Mouse (Mus musculus) cerebellum, adult 9-11 months (tissue): ENCODE results near the gene Blzf1.

Experiments
- DNase-seq: peaks from one replicate; pipeline ENCODE4 v3.0.0; 2022

Gene Blzf1

DNA sequence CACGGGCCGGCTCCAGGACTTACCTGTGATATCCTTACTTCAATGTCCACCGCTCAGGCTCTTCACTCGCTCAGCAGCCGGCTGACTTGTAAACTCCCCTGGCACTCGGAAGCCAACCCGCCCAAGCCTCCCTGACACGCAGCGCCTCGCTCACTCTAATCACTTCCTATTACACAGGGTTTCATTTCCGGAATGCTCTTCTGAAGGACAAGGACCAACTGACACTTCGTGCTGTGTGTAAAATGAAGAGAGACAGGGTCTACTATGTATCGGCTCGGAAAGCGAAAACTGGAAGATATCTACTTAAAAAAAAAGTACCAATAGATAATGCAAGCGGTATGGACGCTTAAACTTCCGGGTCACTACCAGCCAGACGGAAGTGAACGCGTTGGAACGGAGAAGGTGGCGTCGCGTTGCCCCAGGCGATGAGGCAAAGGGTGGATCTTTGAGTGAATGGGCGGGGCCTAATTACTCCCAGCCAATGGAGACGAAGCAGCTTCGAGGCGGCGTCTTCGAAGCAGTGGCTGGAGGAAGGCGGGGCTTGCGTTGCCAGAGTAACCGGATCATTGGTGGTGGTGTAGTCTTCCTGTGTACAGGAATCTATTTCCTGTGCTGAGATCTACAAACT is at the start of gene Blzf1:
TSS of gene Blzf1 (minus strand) at position 366 of the 628 bp plus-strand sequence.
- DNase-seq: peak; percentile 97

DNA sequence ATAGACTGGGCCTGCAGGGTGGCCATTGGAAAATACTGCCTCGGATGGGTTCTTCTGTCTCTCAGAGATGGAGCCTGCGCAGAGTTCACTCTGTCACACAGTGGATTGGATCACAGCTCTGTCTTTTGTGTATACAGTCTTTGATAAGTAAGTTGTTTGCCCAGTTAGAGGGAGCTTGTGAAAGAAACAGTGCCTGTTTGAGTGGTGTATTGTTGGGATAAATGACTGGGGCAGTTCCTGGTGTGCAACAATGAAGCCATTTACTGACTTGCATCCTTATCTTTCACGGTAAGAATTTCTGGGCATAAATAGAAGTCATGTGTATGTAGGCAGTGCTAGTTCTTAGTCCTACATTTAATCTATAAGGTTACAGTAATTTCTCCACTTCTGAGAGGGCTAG is 46.2 kb upstream of the Blzf1 start:
- DNase-seq: no peak

DNA sequence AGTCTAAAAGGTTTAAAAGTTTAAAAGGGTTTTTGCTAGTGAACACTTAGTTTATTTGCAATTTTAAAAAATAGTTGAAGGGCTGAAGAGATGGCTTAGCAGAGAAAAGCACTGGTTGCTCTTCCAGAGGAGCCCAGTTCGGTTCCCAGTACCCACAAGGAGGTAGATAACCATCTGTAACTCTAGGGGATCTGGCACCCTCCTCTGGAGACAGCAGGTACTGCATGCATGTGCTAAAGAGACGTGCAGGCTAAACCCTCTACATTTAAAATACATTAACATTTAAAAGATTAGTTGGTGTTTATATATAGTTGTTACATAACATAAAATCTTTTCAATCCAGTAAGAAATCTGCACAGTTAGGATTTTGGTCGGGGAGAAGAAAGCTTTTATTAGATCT is 34.9 kb upstream of the Blzf1 start:
- no peak for DNase-seq

DNA sequence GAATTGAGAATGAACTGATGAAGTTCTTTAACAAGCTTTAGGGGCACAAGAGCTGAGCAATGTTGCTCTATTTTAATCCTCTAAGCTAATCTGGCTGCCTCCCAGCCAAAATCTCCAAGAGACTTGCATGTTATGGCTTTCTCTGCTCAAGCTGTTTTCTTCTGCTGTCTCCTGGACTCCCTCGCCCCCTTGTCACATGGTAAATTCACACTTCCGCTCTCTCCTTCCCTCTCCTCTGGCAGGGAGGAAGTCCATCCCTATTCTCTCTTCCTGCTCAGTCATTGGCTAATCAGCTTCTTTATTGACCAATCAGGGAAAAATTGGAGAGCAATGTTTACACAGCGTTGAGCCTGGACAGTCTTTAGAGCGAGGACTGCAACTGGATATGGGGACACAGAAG is 28.6 kb upstream of the Blzf1 start:
- DNase-seq: no peak

DNA sequence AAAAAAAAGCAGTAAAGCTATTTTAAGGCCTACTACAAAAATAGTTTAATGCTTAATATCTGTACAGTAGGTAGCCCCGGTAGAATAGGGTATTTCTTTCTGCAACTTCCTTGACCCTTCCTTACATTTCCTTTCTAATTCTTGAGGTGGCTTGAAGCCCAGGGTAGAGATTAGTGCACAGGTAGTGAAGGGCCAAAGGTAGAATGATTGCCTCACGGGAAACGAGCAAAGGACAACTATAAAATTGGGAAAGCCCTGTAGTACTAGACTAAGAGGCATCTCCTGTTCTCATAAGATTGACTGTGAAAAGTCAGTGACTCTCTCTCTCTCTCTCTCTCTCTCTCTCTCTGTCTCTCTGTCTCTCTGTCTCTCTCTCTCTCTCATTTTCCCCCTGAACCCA is 28.1 kb upstream of the Blzf1 start:
- no peak for DNase-seq

DNA sequence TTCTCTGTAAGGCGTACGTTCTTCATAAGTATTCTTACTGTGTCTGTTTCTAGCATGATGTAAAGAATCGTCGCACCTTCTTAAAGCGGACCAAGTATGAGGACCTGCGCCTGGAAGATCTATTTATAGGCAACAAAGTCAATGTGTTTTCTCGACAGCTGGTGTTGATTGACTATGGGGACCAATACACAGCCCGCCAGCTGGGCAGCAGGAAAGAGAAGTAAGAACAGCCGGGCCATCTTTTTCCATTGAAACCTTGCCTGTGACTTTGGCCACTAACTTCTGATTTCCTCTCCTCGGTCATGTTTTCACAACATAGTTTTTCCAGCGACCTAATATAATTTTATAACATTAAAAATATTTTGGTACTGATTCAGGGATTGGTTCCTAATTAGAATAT is 25.3 kb upstream of the Blzf1 start:
- DNase-seq: no peak

DNA sequence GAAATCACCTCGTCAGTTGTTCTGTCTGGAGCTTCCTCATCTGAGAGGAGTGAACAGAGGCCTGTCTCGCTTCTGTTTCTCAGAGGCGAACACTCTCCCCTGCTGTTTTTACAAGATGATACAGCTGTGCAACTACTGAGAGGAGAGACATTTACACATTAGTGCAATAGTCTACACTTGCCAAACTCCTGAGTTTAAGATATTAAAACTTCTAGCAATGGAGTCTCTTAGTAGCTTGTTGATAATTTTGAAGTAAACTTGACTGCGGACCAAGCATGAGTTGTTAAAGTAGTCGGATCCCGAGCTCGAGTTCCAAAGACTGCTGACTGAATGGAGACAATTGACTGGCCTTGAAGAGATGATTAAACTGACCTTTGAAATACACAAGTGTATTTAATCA is 20.5 kb upstream of the Blzf1 start:
- no peak for DNase-seq

DNA sequence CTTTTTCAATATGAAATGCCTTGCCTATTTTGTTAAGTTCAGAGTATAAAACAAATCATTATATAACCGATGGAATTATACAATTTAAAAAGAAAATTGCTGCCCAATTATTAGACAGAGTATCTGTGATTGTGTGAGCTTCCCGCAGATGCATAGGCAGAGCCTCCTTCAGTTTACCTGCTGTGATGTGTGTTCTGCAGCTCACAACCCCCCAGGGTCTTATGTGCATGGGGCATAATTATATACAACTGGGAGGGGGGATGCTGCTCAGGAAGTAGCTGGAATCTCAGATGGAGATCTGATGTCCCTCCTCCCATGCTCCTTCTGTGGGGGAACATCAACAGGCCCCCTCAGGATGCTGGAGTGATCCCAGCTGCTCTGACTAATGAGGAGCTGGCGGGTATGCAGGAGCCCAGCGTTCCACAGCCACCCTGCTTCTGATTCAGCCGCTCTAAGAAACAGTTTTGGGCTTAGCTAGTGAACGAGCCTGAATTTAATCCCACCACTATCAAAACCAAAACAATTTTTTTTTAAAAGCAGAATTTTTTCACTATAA is 19.4 kb upstream of the Blzf1 start:
- no peak for DNase-seq

DNA sequence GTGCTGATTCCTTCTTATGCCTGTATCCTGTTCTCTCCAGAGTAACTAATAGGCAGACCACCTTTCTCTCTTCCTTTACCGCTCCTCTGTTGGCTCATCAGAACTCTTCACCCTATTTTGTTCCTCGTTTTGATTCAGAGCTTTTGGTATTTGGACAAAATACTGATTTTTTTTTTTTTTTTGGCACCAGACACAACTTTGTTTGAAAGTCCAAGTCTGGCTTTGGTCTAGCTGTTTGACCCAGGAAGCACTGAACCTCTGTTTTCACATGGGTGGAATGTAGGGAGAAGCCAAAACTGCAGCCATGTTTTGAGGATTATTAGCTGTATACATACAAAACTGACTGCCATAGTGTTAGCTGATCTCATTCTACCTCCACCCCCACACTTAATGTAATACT is 17.6 kb upstream of the Blzf1 start:
- DNase-seq: no peak

DNA sequence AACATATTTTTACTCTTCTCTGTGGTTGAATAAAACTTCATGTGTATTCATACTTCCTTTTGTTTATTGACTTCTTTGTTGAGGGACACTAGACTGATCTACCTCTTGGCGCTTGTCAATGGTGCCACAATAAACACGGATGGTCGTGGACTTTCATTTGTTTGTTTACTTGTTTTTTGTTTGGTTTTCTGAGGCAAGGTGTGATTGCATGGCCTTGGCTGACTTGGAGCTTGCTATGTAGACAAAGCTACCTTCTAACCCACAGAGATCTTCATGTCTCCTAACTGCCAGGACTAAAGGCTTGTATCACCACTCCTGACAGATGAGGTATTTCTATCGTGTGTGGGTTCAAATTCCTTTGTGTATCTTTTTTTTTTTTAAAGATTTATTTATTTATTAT is 16.9 kb upstream of the Blzf1 start:
- DNase-seq: no peak

DNA sequence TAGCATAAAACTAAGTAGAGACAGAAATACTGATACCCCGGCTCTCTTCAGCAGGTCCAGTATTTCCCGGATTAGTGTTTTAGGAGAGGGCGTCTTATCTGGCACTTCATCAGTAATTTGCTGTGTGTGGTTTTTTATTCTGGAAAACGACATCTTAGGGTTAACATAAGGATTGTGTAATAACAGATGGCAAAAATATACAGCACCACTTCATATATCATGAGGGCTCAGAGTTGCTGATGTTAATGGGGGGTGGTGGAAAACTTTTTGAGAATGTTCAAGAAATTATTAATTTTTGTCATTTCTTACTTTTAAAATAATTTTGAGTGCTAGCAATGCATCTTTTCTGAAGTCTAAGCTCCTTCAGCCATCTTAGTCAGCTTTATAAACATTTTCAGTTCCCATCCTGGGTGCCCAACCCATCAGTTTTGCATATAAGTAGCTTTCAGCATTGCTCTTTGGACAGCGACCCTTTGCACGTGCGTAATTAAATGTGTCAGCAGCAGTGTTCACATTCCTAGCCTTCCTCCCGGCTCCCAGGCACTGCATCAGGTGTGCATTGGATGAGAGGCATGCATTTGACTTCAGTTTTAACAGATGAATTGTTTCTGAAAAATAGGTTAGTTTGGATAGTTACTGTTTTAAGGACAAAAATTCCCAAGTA is 15.8 kb upstream of the Blzf1 start:
- no peak for DNase-seq

DNA sequence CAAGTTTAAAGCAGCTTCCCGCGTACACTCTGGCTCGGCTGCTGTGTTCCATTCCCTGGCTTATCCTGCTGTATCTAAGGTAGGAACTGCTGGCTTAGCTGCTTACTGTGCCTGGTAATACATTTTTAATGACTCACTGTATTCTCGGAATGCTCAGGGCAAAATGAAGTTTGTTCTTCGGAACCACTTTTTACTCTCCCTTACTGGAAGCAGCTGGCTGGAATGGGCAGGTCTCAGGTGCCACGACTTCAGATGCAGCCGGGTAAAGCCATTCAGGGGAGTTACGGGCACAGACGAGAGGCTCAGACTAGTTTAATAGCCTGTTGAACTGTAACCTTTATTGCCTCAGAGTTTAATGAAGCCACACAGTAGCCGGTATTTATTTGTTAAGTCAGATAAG is 14.1 kb upstream of the Blzf1 start:
- no peak for DNase-seq

DNA sequence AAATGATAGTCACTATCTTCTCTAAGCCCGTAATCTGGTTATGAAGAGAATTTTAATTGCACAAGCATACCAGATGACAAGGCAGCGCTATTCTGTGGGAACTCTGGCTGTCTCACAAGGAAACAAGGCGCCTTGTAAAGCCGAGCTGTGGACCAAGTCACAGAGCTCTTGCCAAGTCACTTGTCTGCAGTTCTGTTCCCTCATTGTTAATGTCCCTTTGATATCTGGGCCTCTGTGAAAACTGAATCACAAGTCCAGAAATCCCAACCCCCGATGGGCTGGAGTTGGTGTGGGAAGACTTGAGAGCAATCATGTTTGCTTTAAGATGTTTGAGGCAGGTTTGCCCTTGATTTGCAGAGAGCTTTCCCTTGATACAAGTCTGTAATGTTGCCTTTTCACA is 13.4 kb upstream of the Blzf1 start:
- no peak for DNase-seq

DNA sequence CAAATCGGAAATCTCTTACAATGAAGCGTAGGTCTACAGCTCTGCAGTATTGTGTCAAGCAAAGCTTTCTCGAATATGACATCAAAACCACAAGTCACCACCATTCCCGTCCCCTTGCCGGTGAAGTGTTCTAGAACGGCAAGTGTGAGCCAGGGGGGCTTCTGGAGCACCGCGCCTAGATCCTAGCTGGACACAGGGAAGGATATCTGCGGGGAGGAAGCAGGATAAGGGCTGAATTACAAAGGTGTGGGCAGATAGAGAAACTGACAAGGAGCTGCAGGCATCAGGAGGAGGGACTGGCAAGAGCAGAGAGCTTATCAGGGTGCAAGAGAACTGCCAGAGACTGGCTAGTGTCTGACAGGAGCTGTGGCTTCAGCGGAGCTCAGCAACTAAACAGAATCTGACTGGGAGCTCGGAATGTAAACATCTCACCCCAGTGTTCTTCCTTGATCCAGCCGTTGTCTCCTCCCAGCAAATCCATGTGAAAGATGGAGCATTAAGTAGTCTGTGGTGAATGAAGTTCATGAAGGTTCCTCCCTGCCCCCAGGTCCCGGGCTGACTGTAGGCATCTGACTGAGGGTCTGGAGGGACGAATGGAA is 12.4 kb upstream of the Blzf1 start:
- DNase-seq: no peak

DNA sequence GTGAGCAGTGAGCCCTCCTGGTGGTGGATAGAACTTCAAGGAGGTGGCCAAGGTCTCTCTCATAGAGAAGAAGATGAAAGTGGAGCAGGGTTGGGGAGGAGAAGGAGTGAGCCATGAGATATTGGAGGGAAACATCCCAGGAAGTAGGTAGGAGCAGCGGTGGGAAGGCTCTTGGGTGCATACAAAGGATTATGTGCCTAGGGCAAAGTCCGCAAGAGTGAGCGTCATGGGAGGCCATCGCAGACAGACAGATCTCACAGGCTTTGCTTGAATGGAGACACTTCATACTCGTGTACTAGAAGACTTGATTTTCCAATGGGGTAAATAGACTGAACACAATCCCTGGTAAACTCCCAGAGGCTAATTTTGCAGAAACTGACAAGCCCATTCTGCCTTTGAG is 11.2 kb upstream of the Blzf1 start:
- no peak for DNase-seq

DNA sequence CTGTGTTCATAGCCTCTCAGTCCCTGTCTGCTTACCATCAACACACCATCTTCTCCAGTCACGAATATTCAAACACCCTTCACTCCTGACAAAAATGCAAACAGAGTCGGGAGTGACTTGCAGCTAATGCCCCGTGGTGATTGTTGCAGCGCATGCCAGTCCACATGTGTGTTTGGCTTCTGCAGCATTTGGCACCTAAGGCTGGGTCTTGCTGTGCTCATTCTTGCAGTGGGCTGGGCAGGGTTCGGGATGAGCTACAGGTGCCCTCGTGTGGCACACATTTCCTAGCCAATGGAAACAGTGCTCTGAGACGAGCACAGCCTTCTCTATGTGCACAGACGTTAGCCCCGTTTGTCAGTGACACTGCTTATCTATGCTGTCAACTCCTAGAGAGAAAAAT is 10.0 kb upstream of the Blzf1 start:
- DNase-seq: no peak

DNA sequence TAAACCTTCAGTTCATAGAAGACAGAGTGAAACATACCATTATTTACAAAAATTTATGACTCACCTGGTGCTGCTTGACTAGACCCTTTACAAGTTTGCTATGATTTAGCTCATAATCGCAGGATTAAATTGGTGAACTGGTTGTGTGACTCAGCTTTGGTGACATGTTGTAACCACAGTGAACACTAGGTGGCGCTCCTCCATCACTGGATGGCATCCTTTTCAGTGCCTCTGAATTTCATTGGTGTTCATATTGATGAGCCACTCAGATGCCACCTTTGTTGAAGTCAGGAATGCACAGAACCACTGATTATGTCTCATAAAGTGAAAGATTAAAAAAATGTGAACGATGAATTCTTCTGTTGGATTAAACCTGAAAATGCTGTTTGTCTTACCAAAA is 9.4 kb upstream of the Blzf1 start:
- peak; percentile 51 for DNase-seq

DNA sequence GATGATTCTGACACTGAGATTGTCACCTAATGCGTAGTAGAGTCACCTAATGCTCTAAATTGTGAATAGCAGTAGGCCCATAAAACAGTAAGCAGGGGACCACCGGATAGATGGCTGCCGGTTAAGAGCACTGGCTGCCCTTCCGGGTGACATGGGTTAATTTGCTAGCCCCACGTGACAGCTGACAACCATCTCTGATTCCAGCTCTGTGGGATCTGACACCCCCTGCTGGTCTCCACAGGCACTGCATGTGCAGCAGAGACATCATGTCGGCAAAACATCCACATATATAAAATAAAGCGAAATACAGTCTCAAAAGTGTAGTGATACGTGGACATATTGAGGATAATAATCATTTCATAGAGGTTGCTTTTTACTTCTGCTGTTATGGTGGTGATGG is 8.0 kb upstream of the Blzf1 start:
- DNase-seq: peak; percentile 31

DNA sequence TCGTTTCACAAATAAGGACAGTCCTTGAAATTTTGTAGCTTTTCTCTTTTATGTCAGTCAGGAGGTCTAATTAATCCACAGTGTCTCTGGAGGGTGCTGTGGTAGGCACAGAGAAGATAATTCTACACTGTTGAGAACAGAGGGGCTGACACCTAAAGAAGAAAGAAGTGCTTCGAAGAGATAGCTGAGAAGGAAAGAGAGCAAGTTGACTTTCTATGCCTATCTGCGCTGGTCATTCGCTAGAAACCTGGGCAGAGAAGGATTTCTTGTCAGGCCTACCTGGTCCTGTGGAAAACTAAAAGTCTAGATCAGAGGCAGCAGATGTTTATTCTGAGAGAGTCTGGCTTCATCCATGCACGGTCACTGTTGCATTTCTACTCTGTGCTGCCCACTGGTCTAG is 6.8 kb upstream of the Blzf1 start:
- DNase-seq: no peak

DNA sequence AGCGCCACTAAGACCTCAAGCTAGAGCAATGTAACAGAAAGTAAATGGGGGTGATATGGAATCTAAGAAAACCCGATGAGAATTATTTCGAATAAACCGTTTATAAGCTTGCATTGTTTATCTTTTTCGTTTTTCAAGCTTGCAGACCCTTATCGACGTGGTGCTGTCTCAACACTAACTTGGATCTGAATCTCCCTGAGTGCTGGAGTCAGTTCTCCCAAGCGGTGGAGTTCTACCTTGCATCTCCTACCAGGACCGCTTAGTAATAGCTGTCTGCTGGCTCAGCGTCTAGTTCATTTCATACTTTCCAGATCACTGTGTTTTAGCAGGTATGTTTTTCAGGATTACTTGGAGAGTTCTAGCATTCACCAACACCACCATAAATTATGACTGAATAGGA is 633 bp upstream of the Blzf1 start:
- DNase-seq: no peak

DNA sequence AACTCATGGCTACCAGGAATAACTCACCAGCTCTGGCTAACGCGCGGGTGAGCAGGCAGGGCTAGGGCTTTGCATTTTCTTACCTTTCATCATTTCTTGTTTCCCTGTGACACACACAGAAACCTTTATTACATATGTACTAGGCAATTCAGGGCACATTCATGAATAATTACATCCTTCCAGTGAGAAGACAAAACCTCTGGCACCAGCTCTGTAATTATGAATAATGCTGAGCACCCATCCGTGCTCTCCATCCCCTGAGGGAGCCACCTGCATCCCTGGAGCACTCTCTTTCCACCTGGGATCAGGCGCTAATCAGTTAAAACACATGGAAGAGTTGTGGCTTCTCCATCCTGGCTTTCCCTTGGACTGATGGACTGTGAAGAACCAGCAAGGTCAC is 3.5 kb downstream of the Blzf1 start, which contains the start of gene Nme7:
TSS of gene Nme7 (plus strand) at position 301 of the 400 bp plus-strand sequence.
- DNase-seq: no peak

DNA sequence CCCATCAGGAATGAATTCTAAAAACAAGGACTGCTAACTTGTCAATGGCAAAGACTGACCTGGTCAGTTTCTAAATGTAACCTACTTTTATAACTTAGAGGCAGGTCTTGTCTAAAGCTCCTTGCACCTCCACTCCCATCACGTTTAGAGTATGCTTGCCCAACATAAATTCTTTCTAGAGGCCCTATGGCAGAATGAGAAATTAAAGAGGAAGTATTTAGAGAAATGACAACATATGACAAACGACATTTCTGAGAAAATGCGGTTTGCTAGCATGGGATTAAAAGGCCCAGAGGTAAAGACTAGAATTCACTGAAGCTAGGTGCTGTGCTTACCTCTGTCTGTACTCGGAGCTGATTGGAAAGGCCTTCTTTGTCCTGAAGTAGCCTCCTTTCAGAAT is 5.3 kb downstream of the Blzf1 start:
- no peak for DNase-seq

DNA sequence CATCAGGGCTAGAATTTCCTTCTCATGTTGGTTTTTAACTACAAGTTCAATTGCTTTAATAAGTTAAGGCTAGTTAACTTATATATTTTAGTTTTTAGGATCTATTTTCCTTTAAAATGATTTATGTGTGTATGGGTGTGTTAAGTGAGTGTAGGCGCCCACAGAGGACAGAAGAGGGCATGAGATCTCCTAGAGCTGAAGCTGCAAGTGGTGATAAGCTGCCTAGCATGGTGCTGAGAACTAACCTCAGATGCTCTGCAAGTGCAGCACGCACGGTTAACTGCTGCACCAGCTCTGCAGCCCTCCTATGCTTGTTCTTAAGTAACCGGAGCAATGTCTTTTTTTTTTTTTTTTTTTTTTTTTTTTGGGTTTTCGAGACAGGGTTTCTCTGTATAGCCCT is 10.8 kb downstream of the Blzf1 start:
- DNase-seq: no peak

DNA sequence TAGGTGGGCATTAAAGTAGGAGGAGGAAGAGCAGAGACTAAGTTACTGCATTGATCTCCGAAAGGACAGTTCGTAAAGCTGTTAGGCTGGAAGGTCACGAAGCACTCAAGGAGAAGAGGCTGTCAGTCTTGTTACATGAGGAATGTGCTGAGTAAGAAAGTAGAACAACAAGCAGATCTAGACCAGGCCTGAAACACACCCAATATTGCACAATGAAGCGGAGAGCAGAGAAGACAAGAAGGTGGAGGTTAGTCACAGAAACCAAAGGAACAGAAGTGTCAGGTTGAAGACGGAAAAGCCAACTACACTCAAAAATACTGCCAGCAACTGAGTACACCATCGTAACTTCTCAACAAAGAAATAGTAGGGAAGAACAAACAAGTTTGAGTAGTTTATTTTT is 13.2 kb downstream of the Blzf1 start:
- no peak for DNase-seq
